Mouse (Mus musculus): ENCODE measurements around the gene Cnfn.
"Not testable (repeated sequence)": the region's sequence is repeated elsewhere in the genome, so short reads cannot be mapped to it uniquely, and the experiment has no call there.

The Cnfn gene

GRCm38 (mm10) chr7:25365937-25366625 is 3.4 kb downstream of the Cnfn start:
- no peak for DNase-seq

- DNase-seq, result no peak
Measured at GRCm38 (mm10) chr7:25363632-25364031, 5.9 kb downstream of the Cnfn start.

DNA sequence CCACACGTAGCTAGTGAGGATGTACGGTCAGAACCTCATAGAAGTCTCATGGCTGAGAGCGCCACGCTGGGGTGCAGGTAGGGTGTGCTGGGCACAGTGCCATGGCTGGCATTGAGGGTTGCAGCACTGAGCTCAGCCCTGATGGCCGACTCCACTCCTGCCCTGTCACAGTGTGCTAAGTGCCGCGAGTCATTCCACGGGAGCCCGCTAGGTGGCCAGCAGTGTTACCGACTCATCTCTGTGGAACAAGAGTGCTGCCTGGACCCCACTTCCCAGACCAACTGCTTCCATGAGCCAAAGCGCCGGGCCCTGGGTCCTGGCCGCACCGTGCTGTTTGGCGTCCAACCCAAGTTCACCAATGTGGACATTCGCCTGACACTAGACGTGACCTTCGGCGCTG is 6.4 kb downstream of the Cnfn start:
- peak; percentile 77 to 81 for DNase-seq

DNA sequence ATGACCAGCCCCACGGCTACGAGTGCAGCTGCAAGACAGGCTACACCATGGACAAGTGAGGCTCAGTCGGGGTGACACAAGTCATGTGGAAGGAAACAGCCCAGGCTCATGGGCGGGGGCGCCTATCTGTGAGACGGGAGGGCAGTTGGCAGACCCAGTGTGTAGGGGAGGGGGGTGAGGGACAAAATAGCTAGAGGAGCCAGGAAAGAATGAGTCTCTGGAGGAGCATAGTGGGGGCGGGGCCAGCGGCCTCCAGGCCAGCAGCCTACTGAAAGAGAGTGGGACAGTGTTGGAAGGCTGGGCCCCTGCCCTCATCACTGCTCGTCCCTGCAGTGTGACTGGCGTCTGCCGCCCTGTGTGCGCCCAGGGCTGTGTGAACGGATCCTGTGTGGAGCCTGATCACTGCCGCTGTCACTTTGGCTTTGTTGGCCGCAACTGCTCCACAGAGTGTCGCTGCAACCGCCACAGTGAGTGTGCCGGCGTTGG is 10.8 kb downstream of the Cnfn start:
- no peak for DNase-seq

DNA sequence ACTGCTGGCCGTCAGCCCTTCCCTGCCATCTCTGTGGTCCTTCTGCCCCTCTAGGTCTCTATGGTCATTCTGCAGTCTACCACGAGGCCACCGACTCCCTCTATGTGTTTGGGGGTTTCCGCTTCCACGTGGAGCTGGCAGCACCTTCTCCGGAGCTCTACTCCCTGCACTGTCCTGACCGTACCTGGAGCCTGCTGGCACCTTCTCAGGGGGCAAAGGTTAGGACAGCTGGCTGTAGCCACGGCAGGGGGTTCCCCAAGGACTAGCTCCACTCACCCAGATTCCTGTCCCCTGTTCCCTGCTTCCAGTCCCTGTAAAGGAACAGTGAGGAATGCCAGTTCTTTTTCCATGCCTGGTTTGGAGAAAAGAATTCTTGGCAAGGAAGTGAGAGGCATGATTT is 20.7 kb downstream of the Cnfn start:
- no peak for DNase-seq

DNA sequence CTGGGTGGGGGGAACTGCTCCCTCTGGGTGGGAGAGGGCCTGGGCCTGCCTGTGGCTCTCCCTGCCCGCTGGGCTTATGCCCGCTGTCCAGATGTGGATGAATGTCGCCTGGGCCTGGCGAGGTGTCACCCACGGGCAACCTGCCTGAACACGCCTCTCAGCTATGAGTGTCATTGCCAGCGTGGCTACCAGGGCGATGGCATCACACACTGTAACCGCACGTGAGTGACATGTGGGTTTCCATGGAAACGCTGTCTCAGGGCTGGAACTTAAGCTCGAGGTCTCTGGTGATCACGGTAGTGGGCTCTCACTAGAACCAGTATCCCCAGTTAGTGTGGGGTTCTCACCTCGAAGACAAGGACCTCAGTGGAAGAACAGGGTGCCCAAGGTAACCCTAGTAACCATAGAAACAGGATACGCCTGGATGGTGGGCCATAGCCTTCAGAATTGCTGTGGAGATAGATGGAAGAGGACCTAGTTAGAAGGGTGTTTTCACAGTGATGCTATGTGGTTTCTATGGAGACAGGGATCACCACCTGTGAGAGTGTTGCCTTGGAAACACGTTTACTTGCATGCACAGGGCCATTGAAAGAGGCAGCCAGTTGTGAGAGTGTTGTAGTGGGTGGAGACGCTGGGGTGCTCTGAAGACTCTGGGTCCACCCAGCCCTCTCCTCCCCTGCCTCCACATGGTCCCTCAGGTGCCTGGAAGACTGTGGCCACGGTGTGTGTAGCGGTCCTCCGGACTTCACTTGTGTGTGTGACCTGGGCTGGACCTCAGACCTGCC is 28.3 kb downstream of the Cnfn start:
- DNase-seq, result no peak

DNA sequence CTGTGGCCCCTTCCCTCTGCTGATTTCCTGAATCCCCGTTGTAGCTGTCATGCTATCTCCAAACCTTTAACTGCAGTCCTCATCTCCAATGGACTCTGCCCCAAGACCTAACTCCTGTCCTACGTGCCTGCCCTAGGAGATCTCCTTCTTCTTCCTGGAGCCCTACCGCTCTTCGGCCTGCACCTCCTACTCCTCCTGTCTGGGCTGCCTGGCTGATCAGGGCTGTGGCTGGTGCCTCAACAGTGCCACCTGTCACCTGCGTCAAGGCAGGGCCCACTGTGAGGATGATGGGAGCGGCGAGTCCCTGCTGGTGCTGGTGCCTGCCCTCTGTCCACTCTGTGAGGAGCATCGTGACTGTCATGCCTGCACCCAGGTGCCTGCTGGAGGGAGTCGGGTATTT is 30.2 kb downstream of the Cnfn start:
- DNase-seq, result no peak

GRCm38 (mm10) chr7:25334472-25334871 is 35.1 kb downstream of the Cnfn start:
- no peak for DNase-seq

DNA sequence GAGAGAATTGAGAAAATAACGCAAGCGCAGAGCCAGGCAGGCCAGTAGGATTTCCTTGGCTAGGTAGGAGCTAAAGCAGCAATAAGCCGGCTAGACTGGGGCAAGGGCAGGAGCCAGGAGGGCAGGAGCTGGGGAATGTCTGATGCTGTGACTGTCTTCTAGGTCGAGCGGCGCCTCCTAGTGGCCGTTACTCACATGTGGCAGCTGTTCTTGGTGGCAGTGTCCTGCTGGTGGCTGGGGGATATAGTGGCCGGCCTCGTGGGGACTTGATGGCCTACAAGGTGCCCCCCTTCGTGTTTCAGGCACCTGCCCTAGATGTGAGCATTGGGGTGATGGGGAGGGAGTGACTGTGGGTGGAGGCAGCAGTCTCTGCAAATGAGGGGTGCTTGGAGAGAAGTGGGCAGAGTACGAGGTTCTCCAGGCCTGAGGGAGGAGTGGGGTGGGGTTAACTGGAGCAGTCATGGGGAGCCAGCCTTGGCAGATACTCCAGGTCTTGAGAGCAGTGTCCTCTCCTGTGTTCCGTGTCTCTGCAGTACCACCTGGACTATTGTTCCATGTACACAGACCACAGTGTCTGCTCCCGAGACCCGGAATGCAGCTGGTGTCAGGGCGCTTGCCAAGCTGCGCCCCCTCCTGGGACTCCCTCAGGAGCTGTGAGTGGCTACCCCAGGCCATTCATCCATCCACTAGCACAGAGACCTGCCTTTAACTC is 35.8 kb downstream of the Cnfn start:
- DNase-seq, result peak; percentile 72 to 74

DNA sequence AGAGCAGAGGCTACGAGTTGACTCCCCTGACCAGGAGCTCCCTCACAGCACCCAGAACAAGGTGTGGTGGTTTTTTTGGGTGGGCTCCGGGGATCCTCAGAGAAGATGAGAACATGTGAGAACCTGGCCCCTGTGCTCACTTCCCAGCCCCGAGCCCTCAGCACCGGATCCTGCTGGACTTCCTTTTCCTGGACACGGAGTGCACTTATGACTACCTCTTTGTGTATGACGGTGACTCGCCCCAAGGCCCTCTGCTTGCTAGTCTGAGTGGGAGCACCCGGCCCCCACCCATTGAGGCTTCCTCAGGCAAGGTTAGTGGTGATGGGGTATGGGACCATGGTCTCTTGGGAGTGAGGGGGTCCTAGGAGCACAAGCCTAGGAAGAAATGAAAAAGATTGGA is 43.3 kb downstream of the Cnfn start:
- DNase-seq, result no peak

DNA sequence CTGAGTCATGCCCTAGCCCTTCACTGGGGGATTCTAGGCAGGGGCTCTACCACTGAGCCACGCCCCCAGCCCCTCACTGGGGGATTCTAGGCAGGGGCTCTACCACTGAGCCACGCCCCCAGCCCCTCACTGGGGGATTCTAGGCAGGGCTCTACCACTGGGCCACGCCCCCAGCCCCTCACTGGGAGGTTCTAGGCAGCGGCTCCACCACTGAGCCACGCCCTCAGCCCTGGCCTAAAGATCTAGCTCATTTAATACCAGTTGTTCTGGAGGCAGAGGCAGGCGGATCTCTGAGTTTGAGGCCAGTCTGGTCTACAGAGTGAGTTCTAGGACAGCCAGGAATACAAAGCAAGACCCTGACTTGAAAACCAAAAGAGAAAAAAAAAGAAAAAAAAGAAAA is 44.1 kb downstream of the Cnfn start:
- not testable (repeated sequence) for DNase-seq

DNA sequence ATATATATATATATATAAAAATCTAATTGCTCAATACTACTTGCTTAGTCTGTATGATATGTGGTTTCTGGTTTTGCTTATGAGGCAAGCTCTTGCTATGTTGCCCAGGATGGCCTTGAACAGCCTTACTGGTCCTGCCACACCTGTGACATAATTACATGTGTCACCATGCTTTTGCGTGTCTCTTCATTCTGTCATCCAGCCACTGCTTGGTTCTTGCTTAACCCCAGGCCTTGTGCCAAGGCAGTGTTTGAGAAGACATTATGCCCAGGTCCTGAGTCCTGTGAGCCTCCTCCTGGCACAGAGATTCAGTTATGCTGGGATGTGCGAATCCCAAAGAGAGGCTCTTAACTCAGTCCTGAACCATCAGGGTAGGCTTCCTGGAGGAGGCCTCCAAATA is 46.3 kb downstream of the Cnfn start:
- no peak for DNase-seq

- DNase-seq, result no peak
Measured at GRCm38 (mm10) chr7:25322058-25322484, 47.5 kb downstream of the Cnfn start.

Data from cerebellum, postnatal 36 days (tissue).